Mouse (Mus musculus) heart, embryonic 15.5 days (tissue): ENCODE measurements around the gene Tedc2. TPM values are rescaled to one million over a fixed set of nuclear protein-coding genes. Genes with fewer than 3 reads are reported as not detected.

Experiments used
- ATAC-seq: fragments of 200-750 bp; cut with Nextera tagmentation; replicated peaks from 2 replicates; pipeline ENCODE4 v1.8.0; 2017; ENCODE audit warnings: low read depth, moderate TSS enrichment; ENCODE audit not compliant: insufficient number of reproducible peaks, insufficient read depth, low FRiP score
- H3K27ac ChIP-seq: fragments of 300-500 bp; sonication (generic); 2 replicates; pipeline ENCODE4 v1.5.1; 2015; ENCODE audit warnings: mild to moderate bottlenecking, inconsistent platforms
- H3K27me3 ChIP-seq: fragments of 300-500 bp; sonication (generic); 2 replicates; pipeline ENCODE4 v1.6.1; 2015; ENCODE audit warnings: inconsistent platforms
- H3K36me3 ChIP-seq: fragments of 300-500 bp; sonication (generic); 2 replicates; pipeline ENCODE4 v1.6.1; 2015; ENCODE audit warnings: mild to moderate bottlenecking, inconsistent platforms
- H3K4me1 ChIP-seq: fragments of 300-500 bp; sonication (generic); replicated peaks from 2 replicates; pipeline ENCODE4 v1.6.1; 2015; ENCODE audit warnings: inconsistent platforms
- H3K4me2 ChIP-seq: fragments of 300-500 bp; sonication (generic); 2 replicates; pipeline ENCODE4 v1.6.1; 2015; ENCODE audit warnings: inconsistent platforms, mild to moderate bottlenecking, moderate library complexity
- H3K4me3 ChIP-seq: fragments of 300-500 bp; sonication (generic); 2 replicates; pipeline ENCODE4 v1.5.1; 2015; ENCODE audit warnings: mild to moderate bottlenecking, inconsistent platforms
- H3K9ac ChIP-seq: fragments of 300-500 bp; sonication (generic); 2 replicates; pipeline ENCODE4 v1.6.1; 2015; ENCODE audit warnings: mild to moderate bottlenecking, inconsistent platforms
- H3K9me3 ChIP-seq: fragments of 300-500 bp; sonication (generic); replicated peaks from 2 replicates; pipeline ENCODE4 v1.6.1; 2016; ENCODE audit warnings: inconsistent platforms
- WGBS: fragments of 180-500 bp; shearing (Covaris S2); methylation state at CpG from one replicate; pipeline ENCODE4 v1.1.7; 2015; ENCODE audit warnings: mixed read lengths; 5-methylcytosine and 5-hydroxymethylcytosine counted together
- polyA plus RNA-seq: library from polyadenylated mRNA; unstranded; fragments of >200 nt; fragmentation: Nextera tagmentation; extraction: Ambion mirVana; gene quantifications from 2 replicates; pipeline ENCODE4 v1.2.1, GENCODE M21; 2015

The Tedc2 gene
- polyA plus RNA-seq, 1 experiment from 2014 or later: 4.3 TPM

DNA sequence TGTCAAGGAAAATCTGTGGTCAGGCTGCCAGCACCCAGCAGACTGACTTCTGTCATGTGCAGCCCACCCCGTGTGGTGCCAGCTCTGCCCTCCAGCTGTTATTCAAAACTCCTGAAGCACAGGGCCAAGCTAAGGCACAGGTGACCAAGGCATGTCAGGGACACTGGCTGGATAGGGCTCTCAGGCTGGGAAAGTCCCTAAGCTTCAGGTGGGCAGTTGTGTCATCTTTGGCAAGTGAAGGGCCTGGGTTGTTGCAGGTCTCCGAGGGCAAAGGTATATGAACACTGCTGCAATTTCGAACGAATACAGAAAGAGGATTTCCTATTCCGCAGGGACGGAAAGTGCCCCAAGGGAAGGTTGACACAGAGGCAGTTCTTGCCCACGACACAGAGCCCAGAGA, 15.8 kb downstream of the Tedc2 start:
- Histone ChIP-seq H3K9me3 (no peaks in the 10 kb centered on the region), H3K36me3 (no peaks in the 10 kb centered on the region), H3K4me2 (peak overlapping the region; percentile 80), H3K9ac (peak overlapping the region; percentile 61), H3K4me3 (peak overlapping the region; percentile 57), H3K27me3 (peaks cover 25% of the 10 kb centered on the region), H3K4me1 (peaks cover 70% of the 10 kb centered on the region), H3K27ac (peak overlapping the region; percentile 17)
- WGBS: 6% methylated on average over 7 of the region's 7 CpGs
- no peak for ATAC-seq

DNA sequence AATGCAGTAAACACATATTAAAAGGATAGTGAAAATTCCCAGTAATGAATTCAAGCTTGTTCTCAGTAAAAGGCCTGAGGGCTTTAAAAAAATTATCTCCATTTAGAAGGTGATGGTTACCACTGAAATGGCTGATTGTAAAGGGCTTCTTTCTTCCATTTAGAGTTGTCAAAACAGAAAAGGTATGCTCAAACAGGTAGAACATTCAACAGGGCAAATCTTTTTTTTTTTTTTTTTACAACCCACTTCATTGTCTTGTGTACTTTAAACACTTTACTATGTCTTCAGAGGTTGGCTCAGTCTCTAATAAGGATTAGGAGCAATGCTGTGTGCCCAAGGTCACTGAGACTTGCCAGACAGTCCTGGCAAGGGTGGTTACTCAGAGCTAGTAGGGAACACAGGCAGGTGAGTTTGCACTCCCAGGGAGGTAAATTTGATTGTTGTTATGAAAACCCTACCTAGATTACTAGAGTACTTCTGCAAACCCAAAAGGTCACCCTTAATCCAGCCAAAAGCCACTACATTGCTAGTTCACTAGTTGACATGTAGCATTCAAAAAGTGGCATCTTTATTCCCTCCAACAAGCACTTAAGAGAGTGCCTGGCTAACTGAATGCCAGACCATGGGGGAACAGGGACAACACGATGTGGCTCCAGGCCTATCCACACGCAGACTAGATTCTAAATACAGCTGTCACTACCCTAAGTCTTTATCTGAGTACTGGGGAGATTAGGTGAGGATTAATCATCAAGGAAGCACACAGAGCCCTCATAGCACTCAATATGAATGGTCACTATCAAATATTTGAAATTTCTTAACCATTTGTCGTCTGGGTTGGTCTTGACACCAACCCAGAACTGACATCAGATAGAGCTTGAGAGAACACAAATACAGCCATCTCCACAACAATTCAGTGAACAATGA, 16.8 kb downstream of the Tedc2 start:
- Histone ChIP-seq H3K27ac (0 out of 2 replicates have a peak overlapping the region, but pooled peaks have one; percentile 16), H3K9me3 (no peaks in the 10 kb centered on the region), H3K27me3 (peaks cover 24% of the 10 kb centered on the region), H3K9ac (no peak overlapping the region; the same call in 1 of the 2 replicates), H3K4me1 (peaks cover 70% of the 10 kb centered on the region), H3K4me2 (peak overlapping the region; percentile 80), H3K36me3 (no peaks in the 10 kb centered on the region), H3K4me3 (peak overlapping the region; percentile 57; the same call in 1 of the 2 replicates)
- no peak for ATAC-seq
- WGBS: 40% methylated on average over 3 of the region's 3 CpGs

GRCm38 (mm10) chr17:24203068-24203467, 17.6 kb downstream of the Tedc2 start:
- peaks cover 21% of the 10 kb centered on the region for H3K27me3 ChIP-seq
- H3K9me3 ChIP-seq: no peaks in the 10 kb centered on the region
- ATAC-seq: no peak
- peak overlapping the region; percentile 11; the same call in 1 of the 2 replicates for H3K9ac ChIP-seq
- H3K4me1 ChIP-seq: peaks cover 62% of the 10 kb centered on the region
- H3K36me3 ChIP-seq: no peaks in the 10 kb centered on the region
- 0 out of 2 replicates have a peak overlapping the region, but pooled peaks have one; percentile 16 for H3K27ac ChIP-seq
- peak overlapping the region; percentile 20 for H3K4me2 ChIP-seq
- WGBS: 36% methylated on average over 4 of the region's 4 CpGs
- H3K4me3 ChIP-seq: no peak overlapping the region

DNA sequence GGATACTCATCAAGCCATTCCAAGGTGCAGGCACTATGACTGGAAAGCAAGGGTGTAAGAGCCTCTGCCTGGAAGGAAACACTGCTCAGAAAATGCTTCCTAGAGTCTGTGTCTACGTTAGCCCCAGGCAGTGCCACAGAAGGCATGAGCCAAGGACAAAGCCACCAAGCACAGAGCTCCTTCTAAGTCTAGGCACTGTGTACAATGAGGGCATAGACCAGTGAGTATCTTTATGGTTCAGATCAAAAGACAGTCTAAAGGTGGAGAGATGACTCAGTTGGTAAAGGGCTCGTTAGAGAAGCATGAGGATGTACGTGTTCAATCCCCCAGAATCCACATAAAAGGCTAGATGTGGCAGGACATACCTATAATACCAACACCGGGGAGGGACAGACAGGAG, 19.6 kb downstream of the Tedc2 start:
- H3K4me1 ChIP-seq: peaks cover 56% of the 10 kb centered on the region
- 71% methylated on average over 4 of the region's 4 CpGs for WGBS
- H3K27ac ChIP-seq: no peak overlapping the region

GRCm38 (mm10) chr17:24199741-24200140, 20.9 kb downstream of the Tedc2 start:
- 0 out of 2 replicates have a peak, but pooled peaks have one; percentile 41 for ATAC-seq
- no peak overlapping the region for H3K4me3 ChIP-seq
- H3K4me1 ChIP-seq: peaks cover 51% of the 10 kb centered on the region
- H3K9me3 ChIP-seq: no peaks in the 10 kb centered on the region
- WGBS: 37% methylated on average over 4 of the region's 4 CpGs
- H3K9ac ChIP-seq: no peak overlapping the region
- no peak overlapping the region for H3K4me2 ChIP-seq
- H3K27ac ChIP-seq: no peak overlapping the region
- H3K27me3 ChIP-seq: no peaks in the 10 kb centered on the region
- H3K36me3 ChIP-seq: no peaks in the 10 kb centered on the region

More for the DNA sequence above, 19.6 kb downstream of the Tedc2 start:
- Histone ChIP-seq H3K27me3 (peaks cover 3% of the 10 kb centered on the region; the same call in 1 of the 2 replicates), H3K4me2 (no peak overlapping the region), H3K36me3 (no peaks in the 10 kb centered on the region), H3K9me3 (no peaks in the 10 kb centered on the region), H3K9ac (no peak overlapping the region), H3K4me3 (no peak overlapping the region)
- no peak for ATAC-seq

GRCm38 (mm10) chr17:24199252-24199651, 21.4 kb downstream of the Tedc2 start:
- Histone ChIP-seq H3K9ac (no peak overlapping the region), H3K9me3 (no peaks in the 10 kb centered on the region), H3K36me3 (no peaks in the 10 kb centered on the region), H3K27ac (no peak overlapping the region), H3K4me2 (no peak overlapping the region), H3K27me3 (no peaks in the 10 kb centered on the region), H3K4me1 (peaks cover 49% of the 10 kb centered on the region), H3K4me3 (no peak overlapping the region)
- WGBS: 82% methylated on average over 4 of the region's 4 CpGs
- ATAC-seq: no peak

DNA sequence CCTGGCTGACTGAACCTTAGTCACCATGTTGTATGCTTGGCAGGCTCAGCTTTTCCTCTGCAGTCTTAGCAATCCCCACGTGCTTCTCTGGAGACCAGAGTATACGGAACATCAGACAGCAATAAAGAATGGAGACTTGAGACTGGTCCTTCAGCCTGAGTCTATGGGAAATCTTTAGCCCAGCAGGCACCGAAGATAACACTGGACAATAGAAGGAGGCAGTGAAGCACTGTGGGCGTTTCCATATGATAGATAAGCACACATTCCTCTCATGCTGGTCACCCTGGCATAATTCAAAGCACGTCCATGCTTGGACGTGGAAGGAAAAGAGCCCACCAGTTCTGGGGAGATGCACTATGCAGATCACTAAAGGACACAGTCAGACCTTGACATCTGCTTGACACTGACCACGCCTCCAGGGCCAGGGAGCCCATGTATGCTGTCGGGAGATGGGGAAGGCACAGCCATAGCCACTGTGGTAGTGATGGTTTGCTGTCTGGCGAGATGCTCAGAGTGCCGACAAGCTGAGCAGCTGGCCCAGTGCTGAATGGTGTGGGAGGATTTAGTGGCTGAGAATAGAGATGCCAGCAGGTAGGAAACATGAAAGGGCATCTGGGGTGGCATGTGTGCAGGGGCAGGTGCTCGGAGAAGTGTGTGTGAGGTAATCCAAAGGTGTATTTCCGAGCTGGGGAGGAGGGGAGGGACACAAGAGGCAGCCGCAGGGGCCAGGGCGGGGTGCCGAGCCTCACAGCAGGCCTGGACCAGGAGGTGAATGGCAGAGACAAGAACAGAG, 23.4 kb downstream of the Tedc2 start:
- no peak for ATAC-seq
- peaks cover 46% of the 10 kb centered on the region for H3K4me1 ChIP-seq
- no peak overlapping the region for H3K27ac ChIP-seq
- no peak overlapping the region for H3K4me3 ChIP-seq
- H3K36me3 ChIP-seq: no peaks in the 10 kb centered on the region
- H3K4me2 ChIP-seq: no peak overlapping the region
- no peak overlapping the region; the same call in 1 of the 2 replicates for H3K9ac ChIP-seq
- H3K9me3 ChIP-seq: no peaks in the 10 kb centered on the region
- no peaks in the 10 kb centered on the region for H3K27me3 ChIP-seq
- WGBS: 41% methylated on average over 15 of the region's 15 CpGs

GRCm38 (mm10) chr17:24195349-24195748, 25.3 kb downstream of the Tedc2 start:
- Histone ChIP-seq H3K4me3 (no peak overlapping the region), H3K27me3 (no peaks in the 10 kb centered on the region), H3K4me2 (no peak overlapping the region), H3K36me3 (no peaks in the 10 kb centered on the region), H3K27ac (no peak overlapping the region), H3K9me3 (no peaks in the 10 kb centered on the region), H3K4me1 (peaks cover 53% of the 10 kb centered on the region), H3K9ac (no peak overlapping the region)
- no peak for ATAC-seq
- 57% methylated on average over 2 of the region's 2 CpGs for WGBS

DNA sequence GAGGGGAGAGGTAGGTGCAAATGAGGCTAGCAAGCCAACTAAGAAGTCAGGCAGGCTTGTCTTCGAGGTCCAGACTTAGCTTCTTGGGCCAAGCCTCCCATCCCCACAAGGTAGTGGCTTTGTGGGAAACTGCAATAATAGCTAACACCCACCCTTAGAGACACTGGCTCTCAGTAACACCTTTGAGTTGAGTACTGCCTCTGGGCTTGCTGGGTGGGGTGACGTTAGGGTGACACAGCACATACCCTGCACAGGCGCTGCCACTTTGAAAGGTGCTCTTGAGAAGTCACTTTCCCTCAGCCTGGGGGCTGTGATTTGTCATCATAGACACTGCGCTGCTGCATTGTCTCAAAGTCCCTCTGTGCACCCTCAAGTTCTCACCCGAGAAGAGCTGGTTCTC, 26.9 kb downstream of the Tedc2 start:
- no peak overlapping the region for H3K27ac ChIP-seq
- ATAC-seq: no peak
- peaks cover 40% of the 10 kb centered on the region for H3K4me1 ChIP-seq
- H3K27me3 ChIP-seq: no peaks in the 10 kb centered on the region
- no peak overlapping the region for H3K9ac ChIP-seq
- no peak overlapping the region for H3K4me2 ChIP-seq
- no peaks in the 10 kb centered on the region for H3K36me3 ChIP-seq
- 52% methylated on average over 5 of the region's 5 CpGs for WGBS
- no peaks in the 10 kb centered on the region for H3K9me3 ChIP-seq
- H3K4me3 ChIP-seq: no peak overlapping the region

DNA sequence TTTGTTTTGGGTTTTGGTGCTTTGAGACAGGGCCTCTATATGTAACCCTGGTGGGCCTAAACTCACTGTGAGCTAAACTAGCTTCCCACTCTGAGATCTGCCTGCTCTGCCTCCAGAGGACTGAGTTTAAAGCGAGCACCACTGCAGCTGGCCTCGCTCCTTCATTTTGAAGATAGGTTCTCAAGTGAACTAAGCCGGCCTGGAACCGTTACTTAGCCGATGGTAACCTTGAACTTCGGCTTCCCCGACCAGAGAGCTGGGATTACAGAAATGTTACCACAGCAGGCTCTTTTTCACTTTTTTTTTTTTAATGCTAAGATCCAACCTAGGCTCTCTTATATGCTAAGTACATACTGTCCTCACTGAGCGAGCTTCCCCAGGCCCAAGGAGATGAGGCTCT, 27.4 kb downstream of the Tedc2 start:
- WGBS: 82% methylated on average over 8 of the region's 8 CpGs

GRCm38 (mm10) chr17:24192848-24193247, 27.8 kb downstream of the Tedc2 start:
- Histone ChIP-seq H3K27me3 (no peaks in the 10 kb centered on the region), H3K4me3 (no peak overlapping the region), H3K9ac (no peak overlapping the region), H3K27ac (no peak overlapping the region), H3K4me1 (peaks cover 40% of the 10 kb centered on the region), H3K9me3 (no peaks in the 10 kb centered on the region), H3K36me3 (no peaks in the 10 kb centered on the region), H3K4me2 (no peak overlapping the region)
- no peak for ATAC-seq
- 84% methylated on average over 8 of the region's 8 CpGs for WGBS

More for the DNA sequence above, 27.4 kb downstream of the Tedc2 start:
- Histone ChIP-seq H3K27me3 (no peaks in the 10 kb centered on the region), H3K4me2 (no peak overlapping the region), H3K4me1 (peaks cover 40% of the 10 kb centered on the region), H3K9me3 (no peaks in the 10 kb centered on the region), H3K9ac (no peak overlapping the region), H3K27ac (no peak overlapping the region), H3K4me3 (no peak overlapping the region), H3K36me3 (no peaks in the 10 kb centered on the region)
- ATAC-seq: no peak
